Mouse (Mus musculus): ENCODE data around the gene Rnf223. TPM values are rescaled to one million over a fixed set of nuclear protein-coding genes. Genes with fewer than 3 reads are reported as not detected.

The Rnf223 gene
- 1 to 10 TPM in 1 of 2 experiments, under 1 TPM in 1; 0.77 to 1.1 TPM for total RNA-seq (2021)
- long read RNA-seq, experiment 1: 0 reads
- long read RNA-seq, experiment 2: 0 reads

DNA sequence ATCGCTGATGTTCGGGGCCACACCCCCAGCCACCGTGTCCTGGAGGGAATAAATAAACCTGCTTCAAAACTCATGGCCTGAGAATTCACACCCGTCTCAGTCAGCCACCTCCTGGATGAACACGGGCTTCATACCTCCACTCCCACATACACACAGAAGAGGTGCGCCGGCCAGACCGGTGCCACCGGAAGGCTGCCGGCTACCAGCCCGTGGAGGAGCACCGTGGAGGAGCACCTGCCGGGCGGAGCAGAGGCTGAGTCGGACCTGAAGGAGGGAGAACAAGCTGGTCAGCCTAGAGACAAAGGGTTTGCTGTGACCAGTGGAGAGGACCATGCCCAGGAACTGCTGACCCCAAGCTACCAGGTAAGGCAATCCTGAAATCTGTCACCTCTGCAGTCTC lies at the start of gene Rnf223:
Gene Rnf223, plus strand, starts transcription at position 78 of the 400 bp plus-strand sequence.
- DNase-seq (ENCODE audit: low spot score in 2 of 2): no peak

DNA sequence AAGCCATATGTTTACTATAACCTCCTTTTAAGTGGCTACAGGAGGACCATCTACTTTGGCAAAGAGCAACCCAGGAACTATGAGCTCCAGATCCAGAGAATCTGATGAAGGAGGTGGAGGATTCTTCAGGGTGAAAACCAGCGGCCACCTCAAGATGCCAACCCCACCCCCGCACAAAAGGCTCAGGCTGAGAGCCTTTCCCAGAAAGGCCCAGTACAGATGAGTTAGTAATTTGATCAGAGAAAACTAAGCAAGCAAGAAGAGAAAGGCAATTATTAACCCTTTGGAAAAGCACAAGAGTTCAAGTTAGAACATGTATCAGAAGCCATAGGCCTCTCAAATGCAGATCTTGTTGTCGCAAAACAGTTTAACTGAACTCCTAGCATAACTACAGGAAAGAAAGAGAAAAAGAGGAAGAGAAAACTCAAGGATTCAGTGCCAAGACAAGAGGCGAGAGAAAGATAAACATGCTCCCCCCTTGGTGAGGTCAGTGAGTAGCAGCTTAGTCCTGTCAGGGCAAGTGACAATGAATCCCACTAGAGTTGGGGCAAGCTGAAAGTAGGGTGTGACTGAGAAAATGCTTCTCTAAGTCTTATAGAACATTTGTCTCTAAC lies 47.6 kb upstream of the Rnf223 start:
- no peak for DNase-seq (ENCODE audit: low spot score in 2 of 2)

- no peak for DNase-seq (ENCODE audit: low spot score in 2 of 2)
These were observed 47.0 kb upstream of the Rnf223 start for GRCm38 (mm10) chr4:156083348-156083747.

DNA sequence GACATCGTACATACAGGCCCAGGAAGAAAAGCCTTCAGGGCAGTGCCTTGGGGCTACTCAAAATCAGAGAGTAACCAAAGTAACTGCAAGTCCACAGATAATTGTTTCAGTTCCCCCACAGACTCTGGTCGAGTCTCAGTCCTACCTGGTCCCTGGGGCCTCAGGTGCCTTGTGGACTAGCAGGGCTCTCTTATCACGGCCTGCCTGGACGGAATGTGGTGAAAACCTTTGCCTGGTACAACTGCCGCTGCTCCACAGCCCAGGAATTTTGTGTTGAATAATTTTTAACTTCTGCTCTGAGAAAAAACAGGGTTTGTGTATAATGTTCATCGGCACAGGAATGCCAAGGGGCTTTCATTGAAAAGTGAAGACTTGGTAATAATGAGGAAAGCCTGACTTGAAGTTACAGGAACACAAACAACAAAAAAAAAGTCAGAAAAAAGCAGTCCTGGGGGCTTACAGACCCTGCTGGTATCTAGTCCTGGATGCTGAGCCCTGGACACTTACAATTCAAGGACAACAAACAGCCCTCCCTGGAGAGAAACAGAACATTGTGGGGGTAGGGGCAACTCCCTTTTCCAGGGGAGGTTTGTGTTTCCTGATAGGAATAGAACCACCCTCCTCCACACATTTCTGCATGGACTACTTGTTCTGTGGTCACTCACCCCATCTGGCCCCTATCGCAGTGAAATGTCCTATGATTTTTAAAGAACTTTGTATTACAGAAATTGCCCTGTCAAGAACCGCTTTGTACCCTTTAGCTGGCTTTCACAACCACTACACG lies 46.0 kb upstream of the Rnf223 start:
- no peak for DNase-seq (ENCODE audit: low spot score in 2 of 2)

DNA sequence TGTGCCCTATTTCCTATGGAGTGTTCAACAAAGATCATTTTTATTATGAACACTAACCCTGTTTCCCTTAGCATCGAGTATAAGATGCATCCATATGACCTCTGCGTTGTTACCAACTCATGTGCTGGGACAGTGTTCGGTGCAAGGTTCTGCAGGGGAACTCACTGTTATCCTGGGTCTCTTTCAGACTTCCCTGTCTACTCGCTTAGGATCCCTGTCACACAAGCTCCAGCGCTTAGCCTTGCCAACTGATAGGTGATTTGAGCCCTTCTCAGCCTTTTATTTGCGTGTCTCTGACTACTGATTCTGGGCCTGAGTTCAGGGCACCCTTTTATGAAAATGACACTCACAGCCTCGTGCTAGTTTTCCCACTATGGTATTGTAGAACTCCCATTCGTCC lies 45.1 kb upstream of the Rnf223 start:
- DNase-seq (ENCODE audit: low spot score in 2 of 2): no peak

- no peak for DNase-seq (ENCODE audit: low spot score in 2 of 2)
These were observed 42.8 kb upstream of the Rnf223 start for GRCm38 (mm10) chr4:156087398-156088087.

GRCm38 (mm10) chr4:156091236-156091635 lies 39.1 kb upstream of the Rnf223 start:
- no peak for DNase-seq (ENCODE audit: low spot score in 2 of 2)

- no peak for DNase-seq (ENCODE audit: low spot score in 2 of 2)
These were observed 37.5 kb upstream of the Rnf223 start for GRCm38 (mm10) chr4:156092765-156093164.

- DNase-seq (ENCODE audit: low spot score in 2 of 2): no peak
These were observed 36.6 kb upstream of the Rnf223 start for GRCm38 (mm10) chr4:156093758-156094157.

DNA sequence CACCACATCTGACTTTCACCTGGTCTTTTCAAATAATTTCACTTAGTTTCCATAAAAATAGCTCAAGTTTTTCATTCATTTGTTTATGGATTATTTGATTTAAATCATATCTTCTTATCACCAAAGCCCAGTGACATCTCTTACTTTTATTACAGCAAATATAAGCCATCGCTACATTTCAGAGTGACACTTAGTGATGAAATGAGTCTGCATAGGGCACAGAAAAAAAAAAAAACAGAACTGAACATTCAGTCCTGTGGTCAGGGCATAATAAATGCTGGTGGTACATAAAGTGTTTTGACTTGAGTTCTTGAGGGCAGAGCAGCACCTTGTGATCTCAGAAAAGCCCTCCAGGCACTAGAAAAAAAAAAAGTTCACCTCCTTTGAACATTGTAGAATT lies 34.1 kb upstream of the Rnf223 start:
- DNase-seq (ENCODE audit: low spot score in 2 of 2): no peak

DNA sequence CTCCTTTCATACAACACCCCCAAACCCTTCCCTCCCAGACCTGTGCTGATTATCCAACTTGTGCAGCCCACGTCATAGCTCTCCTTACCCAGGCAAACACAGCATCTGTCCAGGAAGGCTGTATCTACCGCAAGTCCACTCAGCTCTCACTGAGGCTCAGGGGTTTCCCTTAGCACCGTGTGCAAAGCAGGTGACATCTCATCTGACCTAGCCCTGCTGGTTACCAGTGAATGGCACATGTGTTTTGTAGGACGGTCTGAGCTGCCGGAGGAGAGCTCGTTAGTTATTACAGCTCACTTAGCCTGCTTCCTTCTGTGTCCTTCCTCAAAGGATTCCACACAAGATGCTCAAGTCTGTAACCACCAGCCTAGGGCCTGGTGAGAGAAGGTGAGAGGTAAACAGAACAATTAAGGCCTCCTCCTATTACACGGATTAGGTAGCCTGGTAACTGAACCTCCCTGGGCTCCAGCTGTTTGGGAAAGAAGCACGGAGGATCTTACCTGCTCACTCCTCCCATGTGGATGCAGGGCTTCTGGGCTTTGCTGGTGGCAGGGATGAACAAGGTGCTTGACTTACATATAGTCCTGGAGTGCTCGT lies 32.4 kb upstream of the Rnf223 start:
- no peak for DNase-seq (ENCODE audit: low spot score in 2 of 2)

DNA sequence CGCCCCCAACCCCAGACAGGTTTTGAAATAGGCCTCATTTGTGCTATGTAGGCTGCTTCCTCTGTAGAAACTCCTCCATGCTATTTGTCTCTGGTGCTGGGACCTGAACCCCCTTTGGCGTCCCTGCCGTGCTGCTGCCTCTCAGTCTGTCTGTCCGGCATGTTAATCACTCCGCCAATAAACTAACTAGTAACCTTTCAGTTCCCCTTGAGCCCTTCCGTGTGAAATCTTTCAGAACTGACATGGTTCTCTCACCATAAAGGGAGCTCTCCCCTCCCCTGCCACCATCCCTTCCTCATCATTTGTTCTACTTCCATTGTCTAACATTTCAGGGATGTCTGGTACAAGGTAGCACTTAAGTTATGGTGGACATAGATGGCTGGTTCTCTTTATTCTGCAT lies 30.9 kb upstream of the Rnf223 start:
- no peak for DNase-seq (ENCODE audit: low spot score in 2 of 2)

DNA sequence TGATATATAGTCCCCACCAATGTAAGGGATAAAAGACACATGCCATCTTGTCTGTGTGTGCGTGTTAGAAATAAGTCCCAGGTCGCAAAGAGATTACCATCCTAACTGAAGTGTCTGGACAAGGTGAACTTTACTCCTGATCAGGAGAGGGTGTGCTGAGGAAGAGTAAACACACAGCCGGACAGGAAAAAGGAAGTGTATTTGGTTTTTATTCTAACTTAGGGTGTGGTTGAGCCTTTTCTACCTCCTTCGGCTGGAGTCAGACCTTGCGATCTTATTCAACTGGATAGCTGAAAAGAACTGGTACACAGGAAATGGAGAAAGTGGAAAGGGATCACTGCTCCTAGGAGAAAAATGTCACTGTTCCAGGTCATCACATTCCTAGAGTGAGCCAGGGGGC lies 29.8 kb upstream of the Rnf223 start:
- no peak for DNase-seq (ENCODE audit: low spot score in 2 of 2)

DNA sequence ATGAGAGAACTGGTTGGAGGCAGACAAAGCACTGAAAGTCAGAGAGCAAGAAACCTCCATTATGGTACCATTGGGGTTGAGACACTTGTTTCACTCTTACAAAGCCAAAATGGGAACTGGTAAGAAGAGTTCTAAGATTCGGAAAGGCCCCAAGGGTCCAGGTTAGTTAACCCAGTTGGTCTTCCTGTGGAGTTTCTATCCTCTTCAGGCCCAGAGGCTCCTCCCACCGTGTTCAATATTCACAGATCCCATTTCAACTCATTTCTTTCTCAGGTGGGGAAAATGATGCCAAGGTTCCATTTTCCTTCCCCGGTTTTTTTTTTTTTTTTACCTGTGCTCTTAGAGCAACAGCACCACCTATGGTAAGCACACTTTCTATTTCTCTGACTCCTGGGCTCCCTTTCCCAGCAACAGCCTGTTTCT lies 28.8 kb upstream of the Rnf223 start:
- no peak for DNase-seq (ENCODE audit: low spot score in 2 of 2)

GRCm38 (mm10) chr4:156103342-156103741 lies 27.0 kb upstream of the Rnf223 start:
- DNase-seq (ENCODE audit: low spot score in 2 of 2): no peak

GRCm38 (mm10) chr4:156108606-156109546 lies 21.4 kb upstream of the Rnf223 start:
- DNase-seq (ENCODE audit: low spot score in 2 of 2): peak in 1 of 2 experiments; percentile 24

DNA sequence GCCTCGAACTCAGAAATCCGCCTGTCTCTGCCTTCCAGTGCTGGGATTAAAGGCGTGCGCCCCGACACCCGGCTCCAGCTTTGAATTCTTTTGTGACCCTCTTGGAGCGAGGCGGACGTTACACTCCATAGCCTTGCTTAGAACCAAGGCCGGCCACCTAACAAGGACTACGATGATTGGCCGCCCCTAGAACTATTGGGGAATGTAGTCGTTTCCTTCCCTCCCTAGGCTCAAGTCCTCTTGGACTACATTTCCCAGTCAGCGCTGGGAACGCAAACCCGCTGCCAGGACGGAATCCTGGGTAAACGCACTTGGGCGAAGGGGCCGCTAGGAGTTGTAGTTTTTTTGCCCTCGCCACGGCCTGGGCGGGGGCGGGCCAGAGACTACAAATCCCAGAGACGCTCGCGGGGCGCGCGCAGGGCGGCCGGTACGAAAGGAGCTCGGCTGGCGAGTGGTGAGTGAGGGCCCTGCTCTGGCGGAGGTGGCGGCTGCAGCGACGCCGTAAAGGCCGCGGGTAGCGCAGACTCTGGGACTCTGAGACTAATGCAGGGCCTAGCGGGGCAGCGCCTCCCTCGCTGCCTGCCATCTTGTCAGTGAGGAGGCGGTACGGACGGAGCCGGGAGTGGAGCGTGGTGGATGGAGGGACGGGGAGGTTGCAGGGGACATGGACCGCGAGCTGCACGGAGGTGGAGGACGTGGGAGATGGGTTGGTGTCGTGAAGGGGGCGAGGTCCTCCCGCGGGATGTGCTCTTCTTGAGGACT lies 20.6 kb upstream of the Rnf223 start, which contains the start of gene 9430015G10Rik:
Gene 9430015G10Rik, plus strand, starts transcription at position 413 of the 762 bp plus-strand sequence.
- peak; percentile 98 to 99 for DNase-seq (ENCODE audit: low spot score in 2 of 2)

- no peak for DNase-seq (ENCODE audit: low spot score in 2 of 2)
These were observed 6.2 kb upstream of the Rnf223 start for GRCm38 (mm10) chr4:156124077-156124476.

DNA sequence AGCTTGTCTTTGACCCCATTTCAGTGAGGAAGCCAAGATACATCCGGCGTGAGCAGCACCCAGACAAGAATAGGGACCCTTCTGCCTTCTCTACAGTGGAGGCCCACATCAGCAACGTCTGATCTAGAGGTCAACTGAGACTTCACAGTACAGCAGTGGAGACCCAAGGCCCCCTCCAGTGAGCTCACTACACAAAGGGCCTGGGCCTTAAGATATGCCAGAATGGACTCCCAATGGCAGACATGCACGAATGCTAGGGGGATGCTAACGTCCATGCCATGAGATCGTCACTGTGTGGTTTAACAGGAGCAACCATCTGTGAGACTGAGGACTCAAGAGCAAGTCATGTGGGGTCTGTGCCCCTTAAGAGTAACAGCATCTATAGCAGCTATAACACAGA lies 4.9 kb upstream of the Rnf223 start:
- DNase-seq (ENCODE audit: low spot score in 2 of 2): no peak

GRCm38 (mm10) chr4:156126841-156127240 lies 3.5 kb upstream of the Rnf223 start:
- DNase-seq (ENCODE audit: low spot score in 2 of 2): no peak
